Mouse (Mus musculus): ENCODE results near the gene Krt42. TPM values are rescaled to one million over a fixed set of nuclear protein-coding genes. Genes with fewer than 3 reads are reported as not detected.

The Krt42 gene
- polyA plus RNA-seq (2012; ENCODE audit: low replicate concordance): not detected in 2 replicates

DNA sequence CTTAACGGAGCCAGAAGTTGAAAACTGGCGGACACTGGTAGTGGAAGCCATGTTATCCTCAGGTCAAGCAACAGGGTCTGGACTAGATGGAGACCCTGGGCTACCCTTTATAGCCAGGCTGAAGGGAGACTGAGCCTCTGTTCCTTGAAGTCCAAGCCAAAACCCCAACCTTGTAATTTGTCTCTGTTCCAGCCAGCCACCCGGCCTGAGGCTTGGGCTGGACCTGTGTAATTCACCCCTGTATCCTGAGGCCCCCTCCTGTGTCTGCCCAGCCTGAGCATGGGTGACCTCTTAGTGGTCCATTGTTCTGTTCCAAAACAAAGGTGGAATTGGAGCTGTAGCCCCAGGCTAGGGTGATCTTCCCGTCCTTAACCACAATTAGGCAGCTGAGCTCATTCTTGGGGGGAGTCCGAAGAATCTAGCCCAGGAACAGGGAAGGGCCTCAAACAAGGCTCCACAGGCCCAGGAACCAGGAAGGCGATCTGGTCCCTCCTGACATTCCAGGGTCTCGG lies at the start of gene Krt42:
TSS of gene Krt42 (minus strand) at position 51 of the 512 bp plus-strand sequence.

DNA sequence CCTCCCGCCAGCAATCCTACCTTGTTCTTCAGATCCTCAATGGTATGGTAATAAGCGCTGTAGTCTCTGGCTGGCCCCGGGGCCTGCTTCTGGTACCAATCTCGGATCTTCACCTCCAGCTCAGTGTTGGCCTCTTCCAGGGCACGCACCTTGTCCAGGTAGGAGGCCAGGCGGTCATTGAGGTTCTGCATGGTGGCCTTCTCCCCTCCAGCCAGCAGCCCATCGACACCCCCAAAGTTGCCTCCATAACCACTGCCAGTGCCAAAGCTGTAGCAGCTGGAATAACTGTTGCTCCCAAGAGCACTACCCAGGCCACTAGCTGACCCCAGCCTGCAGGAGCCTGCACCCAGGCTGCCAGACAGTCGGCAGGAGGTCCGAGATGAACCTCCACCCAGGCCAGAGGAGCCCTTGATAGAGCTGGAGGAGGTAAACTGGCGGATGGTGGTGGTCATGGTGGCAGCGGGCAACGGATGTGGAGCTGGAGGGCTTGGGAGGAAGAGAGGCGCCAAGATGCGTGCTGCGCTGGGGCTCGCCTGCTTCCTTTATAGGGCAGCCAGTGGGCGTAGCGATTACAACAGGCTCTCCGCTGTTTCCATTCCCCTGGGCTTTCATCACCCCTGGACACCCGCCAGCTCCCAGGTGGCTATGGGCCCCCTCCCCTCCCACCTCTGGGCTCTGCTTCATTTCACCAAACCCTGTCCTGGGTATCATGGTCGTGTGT lies 9.0 kb downstream of the Krt42 start, which contains the start of gene Krt17:
TSS of gene Krt17 (minus strand) at position 516 of the 721 bp plus-strand sequence.

DNA sequence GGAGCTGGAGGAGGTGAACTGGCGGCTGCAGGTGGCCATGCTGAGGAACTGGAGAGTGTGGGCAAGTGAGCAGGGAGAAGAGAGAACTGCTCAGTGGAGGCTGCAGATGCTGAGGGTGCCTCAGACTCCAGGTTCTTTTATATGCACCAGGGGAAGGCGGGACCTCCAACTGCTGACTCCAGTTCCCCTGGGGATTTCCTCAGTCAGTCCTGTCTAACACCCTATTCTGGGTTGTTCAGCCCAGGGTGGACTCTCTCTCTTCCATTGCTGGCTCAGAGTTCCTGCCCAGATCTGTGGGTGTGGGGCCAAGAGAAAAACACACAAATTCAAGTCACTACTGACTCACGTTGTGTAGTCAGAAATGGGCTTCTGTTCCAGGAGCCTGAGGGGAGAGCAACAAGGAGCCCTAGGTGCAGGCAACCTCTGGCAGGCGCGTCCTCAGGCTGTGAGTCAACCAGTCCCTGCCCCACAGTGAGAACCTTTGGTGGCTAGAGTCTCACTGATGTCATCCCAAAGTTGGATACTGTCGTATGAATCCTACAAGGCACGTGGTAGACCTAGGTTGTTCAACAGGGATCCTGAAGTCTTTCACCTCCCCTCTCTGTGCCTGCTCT lies 20.7 kb downstream of the Krt42 start, which contains the start of gene Krt16:
TSS of gene Krt16 (minus strand) at position 51 of the 614 bp plus-strand sequence.

Other genes with a start within 250 kb of the Krt42 start
- not detected in 2 replicates for gene Krt33b, start 240.0 kb downstream of the Krt42 start, polyA plus RNA-seq (2012; ENCODE audit: low replicate concordance)
- not detected in 2 replicates for gene Krt34, start 228.3 kb downstream of the Krt42 start, polyA plus RNA-seq (2012; ENCODE audit: low replicate concordance)
- not detected in 2 replicates for gene Krt31, start 219.3 kb downstream of the Krt42 start, polyA plus RNA-seq (2012; ENCODE audit: low replicate concordance)
- not detected in 2 replicates for gene Krt32, start 181.6 kb downstream of the Krt42 start, polyA plus RNA-seq (2012; ENCODE audit: low replicate concordance)
- gene Krt35, start 173.6 kb downstream of the Krt42 start, polyA plus RNA-seq (2012; ENCODE audit: low replicate concordance): not detected in 2 replicates
- gene Krt36, start 164.2 kb downstream of the Krt42 start, polyA plus RNA-seq (2012; ENCODE audit: low replicate concordance): not detected in 2 replicates
- gene Krt13, start 148.3 kb downstream of the Krt42 start, polyA plus RNA-seq (2012; ENCODE audit: low replicate concordance): not detected in 2 replicates
- 0.10 TPM in 1 of 2 replicates, not detected in the other for gene Krt15, start 133.9 kb downstream of the Krt42 start, polyA plus RNA-seq (2012; ENCODE audit: low replicate concordance)
- 0.15 and 1.7 TPM in 2 replicates for gene Krt19, start 121.2 kb downstream of the Krt42 start, polyA plus RNA-seq (2012; ENCODE audit: low replicate concordance)
- gene Krt9, start 76.6 kb downstream of the Krt42 start, polyA plus RNA-seq (2012; ENCODE audit: low replicate concordance): not detected in 2 replicates
- gene Krt14, start 62.3 kb downstream of the Krt42 start, polyA plus RNA-seq (2012; ENCODE audit: low replicate concordance): 0.23 and 0.48 TPM in 2 replicates
- not detected in 2 replicates for gene Krt16, start 21.0 kb downstream of the Krt42 start, polyA plus RNA-seq (2012; ENCODE audit: low replicate concordance)
- 0.51 TPM in 1 of 2 replicates, not detected in the other for gene Krt17, start 8.8 kb downstream of the Krt42 start, polyA plus RNA-seq (2012; ENCODE audit: low replicate concordance)
- 561 and 639 TPM in 2 replicates for gene Eif1, start 50.0 kb upstream of the Krt42 start, polyA plus RNA-seq (2012; ENCODE audit: low replicate concordance)
- not detected in 2 replicates for gene Gast, start 64.5 kb upstream of the Krt42 start, polyA plus RNA-seq (2012; ENCODE audit: low replicate concordance)
- gene Hap1, start 86.3 kb upstream of the Krt42 start, polyA plus RNA-seq (2012; ENCODE audit: low replicate concordance): 3.3 and 4.1 TPM in 2 replicates
- 24.0 and 30.2 TPM in 2 replicates for gene Jup, start 127.9 kb upstream of the Krt42 start, polyA plus RNA-seq (2012; ENCODE audit: low replicate concordance)
- gene P3h4, start 145.0 kb upstream of the Krt42 start, polyA plus RNA-seq (2012; ENCODE audit: low replicate concordance): 0.80 and 1.4 TPM in 2 replicates
- gene Fkbp10, start 145.8 kb upstream of the Krt42 start, polyA plus RNA-seq (2012; ENCODE audit: low replicate concordance): 3.6 and 3.7 TPM in 2 replicates
- 58.2 and 66.2 TPM in 2 replicates for gene Nt5c3b, start 171.9 kb upstream of the Krt42 start, polyA plus RNA-seq (2012; ENCODE audit: low replicate concordance)
- not detected in 2 replicates for gene Klhl10, start 172.0 kb upstream of the Krt42 start, polyA plus RNA-seq (2012; ENCODE audit: low replicate concordance)
- gene Klhl11, start 202.9 kb upstream of the Krt42 start, polyA plus RNA-seq (2012; ENCODE audit: low replicate concordance): 2.6 and 3.0 TPM in 2 replicates

All from leukemia stem cell, adult 10-12 weeks (primary cell).